Mouse (Mus musculus) stomach, postnatal 0 days (tissue): ENCODE measurements around the gene Lhx8.

Experiments used
- CTCF ChIP-seq: IDR thresholded peaks from 2 replicates; pipeline ENCODE4 v1.5.1; 2016; ENCODE audit warnings: antibody characterized with exemption, low read depth, mild to moderate bottlenecking, moderate library complexity
- EP300 ChIP-seq: optimal IDR thresholded peaks from 2 replicates; pipeline ENCODE3; 2016; ENCODE audit warnings: antibody characterized with exemption

DNA sequence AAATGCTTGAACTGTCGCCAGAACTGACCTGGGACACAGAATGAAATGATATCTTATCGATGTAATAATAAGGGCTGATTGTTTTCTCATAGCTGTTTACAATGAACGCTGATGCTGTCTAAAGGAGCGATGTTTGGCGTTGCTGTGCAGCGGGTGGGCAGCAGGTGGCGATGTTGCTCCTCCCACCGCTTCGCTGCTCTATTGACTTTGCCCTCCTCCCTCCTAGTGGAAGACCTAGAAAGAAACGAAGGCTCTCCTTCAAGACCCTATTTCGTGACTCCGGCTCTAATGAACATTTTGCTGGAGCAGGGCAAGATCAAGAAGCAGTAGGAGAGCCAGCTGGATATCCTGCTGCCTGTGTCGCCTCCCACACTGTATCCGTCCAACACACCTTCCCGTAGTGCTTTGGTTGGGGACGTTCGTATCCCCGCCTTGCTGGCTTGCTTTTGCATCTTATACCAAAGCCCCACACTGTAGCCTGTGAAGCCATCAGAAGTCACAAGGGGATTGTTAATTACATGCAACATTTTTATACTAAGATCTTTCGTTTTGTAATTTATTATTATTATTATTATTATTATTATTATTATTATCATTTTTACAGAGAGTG, 60.6 kb downstream of the Lhx8 start:
- TF ChIP-seq CTCF (peak; percentile 100), EP300 (no peak)
